Mouse (Mus musculus) liver, embryonic 15.5 days (tissue): Measurements from ENCODE around the gene Olfr325. TPM values are rescaled to one million over a fixed set of nuclear protein-coding genes. Genes with fewer than 3 reads are reported as not detected.

Experiments
- ATAC-seq: fragments of 200-750 bp; cut with Nextera tagmentation; 2 replicates; pipeline ENCODE4 v1.8.0; 2017; ENCODE audit warnings: moderate number of reproducible peaks, mild to moderate bottlenecking, moderate library complexity; ENCODE audit not compliant: insufficient read depth
- H3K27ac ChIP-seq: fragments of 300-500 bp; sonication (generic); replicated peaks from 2 replicates; pipeline ENCODE4 v1.5.1; 2015; ENCODE audit warnings: mild to moderate bottlenecking, inconsistent platforms
- H3K27me3 ChIP-seq: fragments of 300-500 bp; sonication (generic); 2 replicates; pipeline ENCODE4 v1.6.1; 2015; ENCODE audit warnings: mild to moderate bottlenecking, inconsistent platforms
- H3K36me3 ChIP-seq: fragments of 300-500 bp; sonication (generic); replicated peaks from 2 replicates; pipeline ENCODE4 v1.6.1; 2015; ENCODE audit warnings: moderate library complexity, mild to moderate bottlenecking, inconsistent platforms
- H3K4me1 ChIP-seq: fragments of 300-500 bp; sonication (generic); replicated peaks from 2 replicates; pipeline ENCODE4 v1.6.1; 2015; ENCODE audit warnings: inconsistent platforms
- H3K4me2 ChIP-seq: fragments of 300-500 bp; sonication (generic); 2 replicates; pipeline ENCODE4 v1.6.1; 2015; ENCODE audit warnings: moderate library complexity, mild to moderate bottlenecking, inconsistent platforms
- H3K4me3 ChIP-seq: fragments of 300-500 bp; sonication (generic); replicated peaks from 2 replicates; pipeline ENCODE4 v1.5.1; 2015; ENCODE audit warnings: mild to moderate bottlenecking, inconsistent platforms
- H3K9ac ChIP-seq: fragments of 300-500 bp; sonication (generic); 2 replicates; pipeline ENCODE4 v1.6.1; 2015; ENCODE audit warnings: moderate library complexity, mild to moderate bottlenecking, inconsistent platforms
- H3K9me3 ChIP-seq: fragments of 300-500 bp; sonication (generic); replicated peaks from 2 replicates; pipeline ENCODE4 v1.6.1; 2016; ENCODE audit warnings: inconsistent platforms
- WGBS: fragments of 180-500 bp; shearing (Covaris S2); methylation state at CpG from one replicate; pipeline ENCODE4 v1.1.7; 2015; ENCODE audit warnings: mixed read lengths; ENCODE audit not compliant: insufficient replicate concordance; 5-methylcytosine and 5-hydroxymethylcytosine counted together
- polyA plus RNA-seq: library from polyadenylated mRNA; unstranded; fragments of >200 nt; fragmentation: Nextera tagmentation; extraction: Ambion mirVana; gene quantifications from 2 replicates; pipeline ENCODE4 v1.2.1, GENCODE M21; 2015

Gene Olfr325
- polyA plus RNA-seq, 1 experiment from 2014 or later: not detected

- Histone ChIP-seq H3K4me1 (no peaks in the 10 kb centered on the region), H3K27me3 (no peaks in the 10 kb centered on the region), H3K27ac (no peak within 1 kb of the TSS), H3K4me2 (no peak within 1 kb of the TSS), H3K9ac (no peak within 1 kb of the TSS), H3K9me3 (no peaks in the 10 kb centered on the region), H3K4me3 (no peak within 1 kb of the TSS), H3K36me3 (no peaks in the 10 kb centered on the region)
- WGBS: 52% methylated on average over 5 of the region's 5 CpGs
- ATAC-seq: no peak
Observed at GRCm38 (mm10) chr11:58630401-58630800, 52.9 kb downstream of the Olfr325 start, which contains the start of gene Olfr323. Gene Olfr323, minus strand, starts transcription at chr11:58630501.

Other genes starting within 250 kb of the Olfr325 start
- gene Zfp672, start 247.4 kb upstream of the Olfr325 start, polyA plus RNA-seq: 35.0 and 36.0 TPM in 2 replicates
- gene Sh3bp5l, start 247.0 kb upstream of the Olfr325 start, polyA plus RNA-seq: 16.7 and 19.0 TPM in 2 replicates
- 0.97 and 1.5 TPM in 2 replicates for gene Lypd8, start 198.7 kb upstream of the Olfr325 start, polyA plus RNA-seq
- gene 1810065E05Rik, start 156.6 kb upstream of the Olfr325 start, polyA plus RNA-seq: not detected in 2 replicates
- gene Gm12253, start 145.2 kb upstream of the Olfr325 start, polyA plus RNA-seq: not detected in 2 replicates
- not detected in 2 replicates for gene Lypd9, start 124.8 kb upstream of the Olfr325 start, polyA plus RNA-seq
- gene Olfr30, start 115.5 kb upstream of the Olfr325 start, polyA plus RNA-seq: not detected in 2 replicates
- not detected in 2 replicates for gene Olfr332, start 85.2 kb upstream of the Olfr325 start, polyA plus RNA-seq
- not detected in 2 replicates for gene Olfr331, start 75.2 kb upstream of the Olfr325 start, polyA plus RNA-seq
- gene Olfr330, start 42.9 kb upstream of the Olfr325 start, polyA plus RNA-seq: not detected in 2 replicates
- not detected in 2 replicates for gene Olfr329-ps, start 31.3 kb upstream of the Olfr325 start, polyA plus RNA-seq
- not detected in 2 replicates for gene Olfr328, start 22.1 kb upstream of the Olfr325 start, polyA plus RNA-seq
- gene Olfr224, start 7.2 kb upstream of the Olfr325 start, polyA plus RNA-seq: not detected in 2 replicates
- gene Olfr324, start 17.4 kb downstream of the Olfr325 start, polyA plus RNA-seq: not detected in 2 replicates
- not detected in 2 replicates for gene 2210407C18Rik, start 38.3 kb downstream of the Olfr325 start, polyA plus RNA-seq
- not detected in 2 replicates for gene Olfr323, start 52.8 kb downstream of the Olfr325 start, polyA plus RNA-seq
- gene Trim58, start 62.7 kb downstream of the Olfr325 start, polyA plus RNA-seq: 13.7 and 14.0 TPM in 2 replicates
- gene Olfr322, start 81.1 kb downstream of the Olfr325 start, polyA plus RNA-seq: not detected in 2 replicates
- not detected in 2 replicates for gene Olfr320, start 103.4 kb downstream of the Olfr325 start, polyA plus RNA-seq
- not detected in 2 replicates for gene Olfr319, start 121.4 kb downstream of the Olfr325 start, polyA plus RNA-seq
- not detected in 2 replicates for gene Olfr318, start 146.3 kb downstream of the Olfr325 start, polyA plus RNA-seq
- not detected in 2 replicates for gene Olfr317, start 161.5 kb downstream of the Olfr325 start, polyA plus RNA-seq
- not detected in 2 replicates for gene Olfr316, start 175.0 kb downstream of the Olfr325 start, polyA plus RNA-seq
- not detected in 2 replicates for gene Olfr315, start 195.5 kb downstream of the Olfr325 start, polyA plus RNA-seq
- not detected in 2 replicates for gene Olfr314, start 205.2 kb downstream of the Olfr325 start, polyA plus RNA-seq
- gene Fam183b, start 224.2 kb downstream of the Olfr325 start, polyA plus RNA-seq: not detected in 2 replicates
- gene Olfr313, start 237.3 kb downstream of the Olfr325 start, polyA plus RNA-seq: not detected in 2 replicates